Mouse (Mus musculus) kidney, adult 11 months (tissue): ENCODE measurements at regions not wholly inside any gene's neighbourhood (a gene's known extent, or its start where the extent isn't known, plus 50 kb on each side); places are given as distances from the start of the nearest gene placed in this dataset.

Source experiments
- DNase-seq: peaks from one replicate; pipeline ENCODE4 v3.0.0; 2022

- DNase-seq = no peak
Observed at GRCm38 (mm10) chr4:30776816-30777442, 1187.0 kb upstream of the Map3k7 start.

- DNase-seq = no peak
Observed at GRCm38 (mm10) chr4:30781649-30782048, 1182.2 kb upstream of the Map3k7 start.

GRCm38 (mm10) chr4:30789976-30790657, 1173.8 kb upstream of the Map3k7 start:
- no peak for DNase-seq

GRCm38 (mm10) chr4:30809798-30810197, 1154.1 kb upstream of the Map3k7 start:
- DNase-seq = no peak

- DNase-seq = no peak
Observed at GRCm38 (mm10) chr4:30855361-30856056, 1108.4 kb upstream of the Map3k7 start.

- DNase-seq = no peak
Observed at GRCm38 (mm10) chr4:30904966-30905365, 1058.9 kb upstream of the Map3k7 start.

- no peak for DNase-seq
Observed at GRCm38 (mm10) chr4:30922944-30923343, 1041.0 kb upstream of the Map3k7 start.

GRCm38 (mm10) chr4:30932358-30932757, 1031.5 kb upstream of the Map3k7 start:
- no peak for DNase-seq

GRCm38 (mm10) chr4:30933030-30933987, 1030.6 kb upstream of the Map3k7 start:
- no peak for DNase-seq

GRCm38 (mm10) chr4:30983611-30984010, 980.3 kb upstream of the Map3k7 start:
- no peak for DNase-seq

GRCm38 (mm10) chr4:31012006-31012405, 951.9 kb upstream of the Map3k7 start:
- DNase-seq = no peak

- no peak for DNase-seq
Observed at GRCm38 (mm10) chr4:31052077-31052677, 911.7 kb upstream of the Map3k7 start.

GRCm38 (mm10) chr4:31076236-31076635, 887.7 kb upstream of the Map3k7 start:
- DNase-seq = no peak

GRCm38 (mm10) chr4:31121586-31121985, 842.3 kb upstream of the Map3k7 start:
- no peak for DNase-seq

- no peak for DNase-seq
Observed at GRCm38 (mm10) chr4:31143166-31143565, 820.7 kb upstream of the Map3k7 start.

- DNase-seq = no peak
Observed at GRCm38 (mm10) chr4:31167431-31167830, 796.5 kb upstream of the Map3k7 start.

- no peak for DNase-seq
Observed at GRCm38 (mm10) chr4:31168357-31168756, 795.5 kb upstream of the Map3k7 start.

- DNase-seq = no peak
Observed at GRCm38 (mm10) chr4:31171190-31171589, 792.7 kb upstream of the Map3k7 start.

GRCm38 (mm10) chr4:31197852-31198251, 766.0 kb upstream of the Map3k7 start:
- no peak for DNase-seq

- DNase-seq = no peak
Observed at GRCm38 (mm10) chr4:31203286-31203685, 760.6 kb upstream of the Map3k7 start.

GRCm38 (mm10) chr4:31205332-31205970, 758.4 kb upstream of the Map3k7 start:
- no peak for DNase-seq

GRCm38 (mm10) chr4:31225741-31226140, 738.2 kb upstream of the Map3k7 start:
- DNase-seq = no peak
